Mouse (Mus musculus): ENCODE results near the gene Efcab9. TPM values are rescaled to one million over a fixed set of nuclear protein-coding genes. Genes with fewer than 3 reads are reported as not detected.
A peak's percentile ranks its signal among the peaks of the same experiment; 100 is the strongest.

Efcab9 gene
- polyA plus RNA-seq, 1 experiment from 2014 or later = 0.36 TPM

- WGBS = 82% methylated on average over 14 of the region's 14 CpGs
- Histone ChIP-seq H3K27me3 (no peaks in the 10 kb centered on the region), H3K36me3 (no peaks in the 10 kb centered on the region), H3K4me2 (no peak overlapping the region), H3K9ac (replicated peaks) (no peak overlapping the region), H3K4me1 (replicated peaks) (peaks cover 56% of the 10 kb centered on the region), H3K9me3 (no peaks in the 10 kb centered on the region), H3K4me3 (replicated peaks) (no peak overlapping the region), H3K27ac (no peak overlapping the region)
- no peak for ATAC-seq (ENCODE audit: insufficient number of reproducible peaks, insufficient read depth, low FRiP score, low TSS enrichment, low read depth)
These were observed 22.5 kb upstream of the Efcab9 start for GRCm38 (mm10) chr11:32554141-32555091.

DNA sequence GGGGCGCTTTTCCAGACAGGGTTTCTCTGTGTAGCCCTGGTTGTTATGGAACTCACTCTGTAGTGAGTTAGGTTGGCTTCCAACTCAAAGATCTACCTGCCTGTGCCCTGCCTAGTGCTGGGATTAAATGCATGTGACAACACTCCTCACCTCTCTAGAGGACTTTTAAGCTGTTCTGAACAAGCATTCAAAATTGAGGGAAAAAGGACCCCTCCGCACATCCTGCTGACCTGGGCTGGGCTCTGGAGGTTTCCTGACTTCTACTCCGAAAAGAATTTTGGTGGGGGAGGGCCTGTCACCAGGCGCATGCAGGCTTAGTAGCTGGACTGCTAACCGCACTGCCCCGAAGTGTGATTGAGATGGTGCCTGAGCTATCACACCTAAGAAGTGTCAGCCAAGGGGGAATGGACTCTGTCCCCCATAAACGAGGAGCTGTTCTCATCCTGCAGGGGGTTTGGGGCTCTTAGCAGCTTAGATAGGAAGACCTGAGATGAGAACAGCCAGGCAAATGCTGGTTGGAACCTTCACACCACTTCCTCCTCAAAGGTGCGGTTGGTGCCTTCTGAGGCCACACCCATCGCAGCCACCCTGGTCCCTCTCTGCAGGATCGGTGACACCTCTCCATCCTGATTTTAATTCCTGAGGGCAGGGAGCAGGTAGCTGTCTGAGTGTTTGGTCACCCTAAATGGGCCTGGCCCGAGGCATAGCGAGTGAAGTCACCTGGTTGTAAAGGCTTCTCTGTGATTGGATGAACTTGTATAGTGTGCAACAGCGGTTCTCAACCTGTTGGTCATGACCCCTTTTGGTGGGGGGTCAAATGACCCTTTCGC is 21.6 kb upstream of the Efcab9 start:
- H3K9ac ChIP-seq (replicated peaks) = no peak overlapping the region
- 55% methylated on average over 14 of the region's 14 CpGs for WGBS
- peaks cover 57% of the 10 kb centered on the region for H3K4me1 ChIP-seq (replicated peaks)
- H3K9me3 ChIP-seq = no peaks in the 10 kb centered on the region
- no peak for ATAC-seq (ENCODE audit: insufficient number of reproducible peaks, insufficient read depth, low FRiP score, low TSS enrichment, low read depth)
- no peak overlapping the region for H3K4me3 ChIP-seq (replicated peaks)
- no peaks in the 10 kb centered on the region for H3K27me3 ChIP-seq
- H3K36me3 ChIP-seq = no peaks in the 10 kb centered on the region
- H3K4me2 ChIP-seq = no peak overlapping the region
- peak overlapping the region; percentile 26; the same call in 1 of the 2 replicates for H3K27ac ChIP-seq

GRCm38 (mm10) chr11:32552401-32553090 is 20.7 kb upstream of the Efcab9 start:
- 57% methylated on average over 13 of the region's 13 CpGs for WGBS
- H3K9ac ChIP-seq (replicated peaks) = no peak overlapping the region
- H3K27me3 ChIP-seq = no peaks in the 10 kb centered on the region
- no peak overlapping the region for H3K4me3 ChIP-seq (replicated peaks)
- peak overlapping the region; percentile 26 for H3K27ac ChIP-seq
- H3K4me2 ChIP-seq = no peak overlapping the region
- H3K4me1 ChIP-seq (replicated peaks) = peaks cover 60% of the 10 kb centered on the region
- no peaks in the 10 kb centered on the region for H3K9me3 ChIP-seq
- no peak for ATAC-seq (ENCODE audit: insufficient number of reproducible peaks, insufficient read depth, low FRiP score, low TSS enrichment, low read depth)
- no peaks in the 10 kb centered on the region for H3K36me3 ChIP-seq

GRCm38 (mm10) chr11:32551579-32552297 is 19.9 kb upstream of the Efcab9 start:
- Histone ChIP-seq H3K27me3 (no peaks in the 10 kb centered on the region), H3K9me3 (no peaks in the 10 kb centered on the region), H3K4me1 (replicated peaks) (peaks cover 60% of the 10 kb centered on the region), H3K27ac (peak overlapping the region; percentile 26; the same call in 1 of the 2 replicates), H3K4me3 (replicated peaks) (no peak overlapping the region), H3K36me3 (no peaks in the 10 kb centered on the region), H3K4me2 (no peak overlapping the region), H3K9ac (replicated peaks) (no peak overlapping the region)
- 68% methylated on average over 12 of the region's 12 CpGs for WGBS
- no peak for ATAC-seq (ENCODE audit: insufficient number of reproducible peaks, insufficient read depth, low FRiP score, low TSS enrichment, low read depth)

GRCm38 (mm10) chr11:32551056-32551455 is 19.2 kb upstream of the Efcab9 start:
- Histone ChIP-seq H3K27me3 (no peaks in the 10 kb centered on the region), H3K4me3 (replicated peaks) (no peak overlapping the region), H3K4me2 (no peak overlapping the region), H3K27ac (no peak overlapping the region), H3K4me1 (replicated peaks) (peaks cover 57% of the 10 kb centered on the region), H3K9me3 (no peaks in the 10 kb centered on the region), H3K9ac (replicated peaks) (no peak overlapping the region), H3K36me3 (no peaks in the 10 kb centered on the region)
- WGBS = 87% methylated on average over 4 of the region's 4 CpGs
- ATAC-seq (ENCODE audit: insufficient number of reproducible peaks, insufficient read depth, low FRiP score, low TSS enrichment, low read depth) = no peak

DNA sequence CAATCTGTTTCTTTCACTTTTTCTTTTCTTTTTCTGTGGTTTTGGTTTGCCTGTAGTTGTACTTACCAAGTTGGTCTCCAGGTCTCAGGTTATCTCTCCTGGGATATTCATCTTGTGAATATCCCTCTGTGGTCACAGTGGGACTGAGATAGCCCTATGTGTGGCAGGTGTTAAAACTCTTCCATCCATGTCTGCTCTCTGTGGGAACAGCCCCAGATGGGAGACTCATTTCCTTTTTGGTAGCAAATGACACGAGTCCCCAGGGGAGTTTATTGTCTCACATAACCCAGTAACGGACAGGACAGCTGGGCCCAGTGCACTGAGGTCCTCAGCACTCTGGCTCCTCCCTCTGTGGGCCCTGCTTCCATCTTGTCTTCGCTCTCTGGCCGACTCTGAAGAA is 18.2 kb upstream of the Efcab9 start:
- ATAC-seq (ENCODE audit: insufficient number of reproducible peaks, insufficient read depth, low FRiP score, low TSS enrichment, low read depth) = no peak
- Histone ChIP-seq H3K4me3 (replicated peaks) (no peak overlapping the region), H3K4me1 (replicated peaks) (peaks cover 57% of the 10 kb centered on the region), H3K9ac (replicated peaks) (no peak overlapping the region), H3K27me3 (no peaks in the 10 kb centered on the region), H3K9me3 (no peaks in the 10 kb centered on the region), H3K27ac (no peak overlapping the region), H3K4me2 (no peak overlapping the region), H3K36me3 (no peaks in the 10 kb centered on the region)
- WGBS = 38% methylated on average over 4 of the region's 4 CpGs

DNA sequence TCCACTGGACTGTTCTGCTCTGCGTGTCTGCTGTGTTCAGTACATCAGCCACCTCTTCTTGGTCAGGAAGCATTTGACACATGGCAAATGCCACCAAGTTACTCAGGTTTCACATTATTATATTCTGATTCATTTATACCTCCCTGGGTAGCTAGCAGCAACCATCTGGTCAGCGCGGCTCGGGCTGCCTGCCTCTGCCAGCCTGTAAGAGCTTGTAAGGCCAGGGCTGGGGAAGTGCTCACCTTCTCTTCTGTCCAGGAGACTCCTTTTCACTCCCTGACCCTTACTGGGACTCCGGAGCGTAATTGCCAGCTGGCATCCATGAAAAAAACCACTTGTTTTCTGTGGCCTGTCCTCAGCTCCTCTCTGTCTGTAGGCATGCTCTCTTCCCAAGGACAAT is 17.4 kb upstream of the Efcab9 start:
- H3K9me3 ChIP-seq = no peaks in the 10 kb centered on the region
- no peaks in the 10 kb centered on the region for H3K27me3 ChIP-seq
- H3K9ac ChIP-seq (replicated peaks) = no peak overlapping the region
- H3K27ac ChIP-seq = 0 out of 2 replicates have a peak overlapping the region, but pooled peaks have one; percentile 18
- WGBS = 55% methylated on average over 6 of the region's 6 CpGs
- peaks cover 57% of the 10 kb centered on the region for H3K4me1 ChIP-seq (replicated peaks)
- no peak for ATAC-seq (ENCODE audit: insufficient number of reproducible peaks, insufficient read depth, low FRiP score, low TSS enrichment, low read depth)
- H3K36me3 ChIP-seq = no peaks in the 10 kb centered on the region
- H3K4me3 ChIP-seq (replicated peaks) = no peak overlapping the region
- no peak overlapping the region for H3K4me2 ChIP-seq

- Histone ChIP-seq H3K4me1 (replicated peaks) (peaks cover 49% of the 10 kb centered on the region), H3K4me2 (no peak overlapping the region), H3K27me3 (no peaks in the 10 kb centered on the region), H3K36me3 (no peaks in the 10 kb centered on the region), H3K27ac (no peak overlapping the region), H3K4me3 (replicated peaks) (no peak overlapping the region), H3K9me3 (no peaks in the 10 kb centered on the region), H3K9ac (replicated peaks) (no peak overlapping the region)
- no peak for ATAC-seq (ENCODE audit: insufficient number of reproducible peaks, insufficient read depth, low FRiP score, low TSS enrichment, low read depth)
- WGBS = 78% methylated on average over 4 of the region's 4 CpGs
These were observed 16.4 kb upstream of the Efcab9 start for GRCm38 (mm10) chr11:32548240-32548639.

DNA sequence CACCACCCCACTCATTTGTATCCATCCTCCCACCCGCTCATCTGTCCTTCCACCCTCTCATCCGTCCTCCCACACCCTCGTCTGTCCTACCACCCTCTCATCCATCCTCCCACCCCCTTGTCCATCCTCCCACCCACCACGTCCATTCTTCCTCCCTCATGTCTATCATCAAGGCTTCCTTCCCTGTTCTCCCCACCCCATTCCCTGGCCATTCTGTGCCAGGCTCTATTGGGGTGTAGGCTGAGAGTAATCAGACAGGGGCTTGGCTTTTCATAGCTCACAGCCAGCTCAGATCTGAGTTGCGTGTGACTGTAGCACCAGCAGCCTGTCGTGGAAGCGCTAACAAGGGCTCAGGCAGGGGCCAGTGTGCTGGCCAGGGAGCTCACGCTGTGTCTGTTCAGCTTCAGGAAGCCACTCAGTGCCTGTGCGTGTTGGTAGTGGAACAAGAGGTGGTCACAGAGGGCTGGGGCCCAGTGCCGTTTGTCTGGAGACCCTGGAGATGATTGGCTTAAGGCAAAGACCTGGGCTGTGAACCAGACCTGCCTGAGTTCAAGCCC is 15.6 kb upstream of the Efcab9 start:
- Histone ChIP-seq H3K9me3 (no peaks in the 10 kb centered on the region), H3K4me3 (replicated peaks) (no peak overlapping the region), H3K4me2 (no peak overlapping the region), H3K9ac (replicated peaks) (no peak overlapping the region), H3K27ac (no peak overlapping the region), H3K27me3 (no peaks in the 10 kb centered on the region), H3K36me3 (no peaks in the 10 kb centered on the region), H3K4me1 (replicated peaks) (peaks cover 48% of the 10 kb centered on the region)
- WGBS = 77% methylated on average over 10 of the region's 10 CpGs
- no peak for ATAC-seq (ENCODE audit: insufficient number of reproducible peaks, insufficient read depth, low FRiP score, low TSS enrichment, low read depth)

DNA sequence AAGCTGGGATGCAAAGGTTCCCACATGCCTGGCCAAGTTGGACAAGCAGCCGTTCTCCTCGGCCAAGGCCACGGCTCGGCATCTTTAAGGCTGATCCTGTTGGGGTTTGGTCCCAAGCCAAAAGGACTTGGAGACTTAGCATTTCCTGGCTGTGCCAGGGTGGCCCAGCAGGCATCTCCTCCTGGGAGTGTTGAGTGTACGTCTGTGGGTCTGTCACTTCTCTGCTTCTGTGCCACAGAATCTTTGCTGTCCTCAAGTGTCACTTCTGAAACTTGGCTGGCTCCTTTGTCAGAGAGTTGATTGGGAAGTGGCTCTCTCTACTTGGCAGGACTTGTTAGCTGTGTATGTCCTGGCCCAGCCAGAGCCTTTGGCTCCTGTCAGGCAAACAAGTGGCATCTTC is 14.6 kb upstream of the Efcab9 start:
- H3K27me3 ChIP-seq = no peaks in the 10 kb centered on the region
- H3K4me3 ChIP-seq (replicated peaks) = no peak overlapping the region
- peaks cover 39% of the 10 kb centered on the region for H3K4me1 ChIP-seq (replicated peaks)
- no peak overlapping the region for H3K4me2 ChIP-seq
- no peak overlapping the region for H3K27ac ChIP-seq
- H3K9ac ChIP-seq (replicated peaks) = no peak overlapping the region
- 84% methylated on average over 5 of the region's 5 CpGs for WGBS
- ATAC-seq (ENCODE audit: insufficient number of reproducible peaks, insufficient read depth, low FRiP score, low TSS enrichment, low read depth) = no peak
- H3K36me3 ChIP-seq = no peaks in the 10 kb centered on the region
- H3K9me3 ChIP-seq = no peaks in the 10 kb centered on the region
